Mouse (Mus musculus) liver, adult 2 months (tissue): ENCODE results near the gene Akr1b8. TPM values are rescaled to one million over a fixed set of nuclear protein-coding genes. Genes with fewer than 3 reads are reported as not detected.

Source experiments
- DNase-seq: peaks from one replicate; pipeline ENCODE4 v3.0.0-alpha.2; 2011; ENCODE audit warnings: low read depth, low spot score; ENCODE audit errors: extremely low read depth
- H3K27ac ChIP-seq: fragments of 200-500 bp; replicated peaks from 2 replicates; pipeline ENCODE4 v1.5.1; 2012; ENCODE audit warnings: low read depth, mild to moderate bottlenecking, control low read depth, inconsistent platforms, low read length; ENCODE audit not compliant: insufficient read depth
- H3K27me3 ChIP-seq: fragments of 200-500 bp; 2 replicates; pipeline ENCODE4 v1.6.1; 2012; ENCODE audit warnings: mild to moderate bottlenecking, moderate library complexity, low read length, inconsistent platforms; ENCODE audit not compliant: control insufficient read depth, insufficient read depth
- H3K36me3 ChIP-seq: fragments of 200-500 bp; 2 replicates; pipeline ENCODE4 v1.6.1; 2012; ENCODE audit warnings: low read length, inconsistent platforms; ENCODE audit not compliant: control insufficient read depth, insufficient read depth
- H3K4me1 ChIP-seq: fragments of 200-500 bp; 2 replicates; pipeline ENCODE4 v1.6.1; 2011; ENCODE audit warnings: low read length; ENCODE audit not compliant: control insufficient read depth, insufficient read depth
- H3K4me3 ChIP-seq: fragments of 200-500 bp; 2 replicates; pipeline ENCODE4 v1.5.1; 2011; ENCODE audit warnings: low read depth, mild to moderate bottlenecking, control low read depth, low read length, moderate library complexity; ENCODE audit not compliant: insufficient read depth
- H3K79me2 ChIP-seq: fragments of 200-500 bp; 2 replicates; pipeline ENCODE4 v1.6.1; 2012; ENCODE audit warnings: inconsistent platforms, mild to moderate bottlenecking, low read length, moderate library complexity; ENCODE audit not compliant: control insufficient read depth, insufficient read depth
- H3K9ac ChIP-seq: fragments of 200-500 bp; 2 replicates; pipeline ENCODE4 v1.6.1; 2012; ENCODE audit warnings: low read depth, mild to moderate bottlenecking, control low read depth, inconsistent platforms, low read length
- CTCF ChIP-seq: fragments of 200-500 bp; IDR thresholded peaks from 2 replicates; pipeline ENCODE4 v1.5.1; 2011; ENCODE audit warnings: low read depth, low read length, control low read depth
- POLR2A ChIP-seq: fragments of 200-500 bp; IDR thresholded peaks from 2 replicates; pipeline ENCODE4 v1.6.1; 2011; ENCODE audit warnings: low read length, control low read depth; ENCODE audit not compliant: insufficient read depth; ENCODE audit errors: extremely low read depth
- WGBS: fragments of 180-500 bp; shearing (Covaris S2); methylation state at CpG from one replicate; pipeline ENCODE4 v1.1.7; 2018; 5-methylcytosine and 5-hydroxymethylcytosine counted together
- polyA plus RNA-seq: library from polyadenylated mRNA; depleted of rRNA; stranded (reverse); fragments of >200 nt; gene quantifications from 2 replicates; pipeline ENCODE4 v1.2.3, GENCODE M21; 2012; rRNA removed
- total RNA-seq: library from RNA; depleted of rRNA; stranded (reverse); fragments of >200 nt; gene quantifications from 2 replicates; pipeline ENCODE4 v1.2.3, GENCODE M21; 2014; rRNA removed

Akr1b8 gene
- total and polyA plus RNA-seq, 2 experiments, result 1.5 to 4.4 TPM

GRCm38 (mm10) chr6:34416521-34416920 is 62.6 kb downstream of the Akr1b8 start:
- no peak overlapping the region for H3K9ac ChIP-seq
- DNase-seq, result no peak
- H3K27me3 ChIP-seq, result no peaks in the 10 kb centered on the region
- WGBS, result 98% methylated on average over 2 of the region's 2 CpGs
- H3K27ac ChIP-seq, result no peak overlapping the region
- H3K4me3 ChIP-seq, result no peak overlapping the region
- TF ChIP-seq POLR2A, result no peak
- no peak for TF ChIP-seq CTCF
- H3K36me3 ChIP-seq, result no peaks in the 10 kb centered on the region
- peaks cover 8% of the 10 kb centered on the region for H3K4me1 ChIP-seq
- no peaks in the 10 kb centered on the region for H3K79me2 ChIP-seq

Other genes starting within 250 kb of the Akr1b8 start
- 9.7 and 13.2 TPM in 2 replicates for gene Slc35b4, start 177.0 kb upstream of the Akr1b8 start, total RNA-seq
- gene Slc35b4, start 177.0 kb upstream of the Akr1b8 start, polyA plus RNA-seq, result 16.0 and 17.6 TPM in 2 replicates
- gene Akr1b3, start 36.6 kb upstream of the Akr1b8 start, total RNA-seq, result 17.5 and 18.3 TPM in 2 replicates
- 11.6 and 14.0 TPM in 2 replicates for gene Akr1b3, start 36.6 kb upstream of the Akr1b8 start, polyA plus RNA-seq
- 3.8 and 4.4 TPM in 2 replicates for gene Akr1b10, start 30.1 kb downstream of the Akr1b8 start, total RNA-seq
- gene Akr1b10, start 30.1 kb downstream of the Akr1b8 start, polyA plus RNA-seq, result 1.4 and 1.7 TPM in 2 replicates
- gene Akr1b7, start 58.2 kb downstream of the Akr1b8 start, total RNA-seq, result 6.4 and 13.9 TPM in 2 replicates
- gene Akr1b7, start 58.2 kb downstream of the Akr1b8 start, polyA plus RNA-seq, result 0.27 and 1.1 TPM in 2 replicates
- 7.8 and 9.1 TPM in 2 replicates for gene Bpgm, start 122.1 kb downstream of the Akr1b8 start, total RNA-seq
- gene Bpgm, start 122.1 kb downstream of the Akr1b8 start, polyA plus RNA-seq, result 7.0 and 7.1 TPM in 2 replicates
- gene Cald1, start 244.4 kb downstream of the Akr1b8 start, total RNA-seq, result 61.0 and 74.8 TPM in 2 replicates
- 42.4 and 44.6 TPM in 2 replicates for gene Cald1, start 244.4 kb downstream of the Akr1b8 start, polyA plus RNA-seq